Comparison of ENCODE assay signal across 9 mouse cellular contexts in the genomic region with DNA sequence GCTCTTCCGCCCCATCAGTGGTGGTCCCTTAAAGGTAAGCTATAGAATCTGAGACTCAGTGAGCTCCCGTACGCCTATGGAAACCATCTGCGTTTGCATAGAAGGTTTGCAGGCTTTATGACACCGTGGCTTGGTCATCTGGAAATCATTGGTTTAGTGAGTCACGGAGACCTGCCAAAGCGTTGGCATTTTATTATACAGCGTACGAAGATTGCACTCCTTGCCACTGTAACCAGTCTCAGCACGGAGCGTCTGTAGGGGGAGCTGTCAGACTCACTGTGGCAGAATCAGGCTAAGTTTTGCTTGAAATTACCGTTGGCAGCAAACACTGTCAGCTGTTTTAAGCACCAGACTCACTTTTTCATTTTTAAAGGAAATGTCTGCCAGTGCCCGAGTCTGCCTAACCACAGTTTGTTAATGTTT. TPM values are rescaled to one million over a fixed set of nuclear protein-coding genes. Genes with fewer than 3 reads are reported as not detected.
DNase-seq lines count a peak whose midpoint lies in the region; ATAC-seq and TF ChIP-seq lines count a peak whose summit lies in the region.
"Had no signal": no experiment of that assay in that cellular context is flagged by ENCODE, and none has a peak within 500 bp of the region (broad histone marks: within the 10 kb centered on the region; RNA-seq: fewer than 3 reads in every experiment).

No protein-coding gene starts in this region.

- H3K27ac ChIP-seq in kidney, embryonic 14.5 days (ENCODE audit: low read depth, low read length) = no peak overlapping the region
- H3K27ac ChIP-seq in layer of hippocampus, adult 2 months = peak overlapping the region; percentile 11
- H3K27ac ChIP-seq in hindbrain, embryonic 16.5 days (ENCODE audit: low read depth, low read length) = no peak overlapping the region

- no peaks in the 10 kb centered on the region for H3K4me1 ChIP-seq in kidney, embryonic 14.5 days (ENCODE audit: control insufficient read depth, insufficient read depth, low read length)
- H3K4me1 ChIP-seq in hindbrain, embryonic 16.5 days (ENCODE audit: control insufficient read depth, insufficient read depth, low read depth, low read length) = no peaks in the 10 kb centered on the region

- peaks cover 7% of the 10 kb centered on the region; the same call in 1 of the 2 replicates for H3K36me3 ChIP-seq in kidney, embryonic 14.5 days (ENCODE audit: control insufficient read depth, insufficient read depth, low read length)
- H3K36me3 ChIP-seq in hindbrain, embryonic 16.5 days (ENCODE audit: control insufficient read depth, insufficient read depth, low read length) = 0 out of 2 replicates have a peak, but pooled peaks cover 3% of the 10 kb centered on the region

- no peak for ATAC-seq in kidney, embryonic 14.5 days (ENCODE audit: low FRiP score, low TSS enrichment)
- no peak for ATAC-seq in hindbrain, embryonic 16.5 days

- H3K4me3 ChIP-seq in kidney, embryonic 14.5 days (ENCODE audit: low read length) = no peak overlapping the region
- H3K4me3 ChIP-seq in layer of hippocampus, adult 2 months = no peak overlapping the region
- H3K4me3 ChIP-seq in hindbrain, embryonic 16.5 days (ENCODE audit: low read length) = no peak overlapping the region

- H3K9ac ChIP-seq in kidney, embryonic 14.5 days (ENCODE audit: low read depth, low read length) = no peak overlapping the region
- no peak overlapping the region for H3K9ac ChIP-seq in hindbrain, embryonic 16.5 days (ENCODE audit: low read depth, low read length)

- DNase-seq in kidney, adult 11 months = peak; percentile 53
- peak; percentile 32 for DNase-seq in Muller cell, postnatal 12 days (ENCODE audit: inconsistent ontology term)
- peak; percentile 48 to 65 for DNase-seq in cerebellum, postnatal 25 days
- DNase-seq in layer of hippocampus, adult 2 months (ENCODE audit: low spot score in 2 of 2) = peak; percentile 74 to 81
- DNase-seq in lung, postnatal 25 days (ENCODE audit: low spot score) = peak; percentile 60
- DNase-seq in c-Kit-positive CD71-positive TER-119-positive erythroid progenitor cells, embryonic 14.5 days (ENCODE audit: low spot score) = no peak

- H3K27me3 ChIP-seq in kidney, embryonic 14.5 days (ENCODE audit: control insufficient read depth, insufficient read depth, low read length) = no peaks in the 10 kb centered on the region
- no peaks in the 10 kb centered on the region for H3K27me3 ChIP-seq in hindbrain, embryonic 16.5 days (replicated peaks; ENCODE audit: control insufficient read depth, insufficient read depth, low read length)

- 84% methylated on average over 13 of the region's 13 CpGs for WGBS in kidney, embryonic 14.5 days
- 78% methylated on average over 13 of the region's 13 CpGs for WGBS in hindbrain, embryonic 16.5 days

- H3K4me2 ChIP-seq in kidney, embryonic 14.5 days (replicated peaks; ENCODE audit: low read depth, low read length) = no peak overlapping the region
- no peak overlapping the region for H3K4me2 ChIP-seq in hindbrain, embryonic 16.5 days (ENCODE audit: low read length)

- peak; percentile 83 for TF ChIP-seq CTCF in layer of hippocampus, adult 2 months (conservative IDR thresholded peaks at IDR 0.05)

- H3K9me3 ChIP-seq in kidney, embryonic 14.5 days (ENCODE audit: control insufficient read depth, low read length) = no peaks in the 10 kb centered on the region
- no peaks in the 10 kb centered on the region for H3K9me3 ChIP-seq in hindbrain, embryonic 16.5 days (ENCODE audit: control insufficient read depth, low read length)

RNA-seq across cellular contexts. Expression of a gene that starts 44.4 kb away (rescaled TPM):
- polyA plus RNA-seq in kidney, embryonic 14.5 days (2014; fragmentation: Nextera tagmentation; extraction: Ambion mirVana) = 0.16 TPM in 1 of 2 replicates, not detected in the other
- total RNA-seq in layer of hippocampus, adult 2 months (2021) = 1 to 10 TPM; 4.4 to 5.7 TPM
- 2.4 and 3.1 TPM in 2 replicates for polyA plus RNA-seq in hindbrain, embryonic 16.5 days (2015; fragmentation: Nextera tagmentation; extraction: Ambion mirVana)
- polyA plus RNA-seq: liver, embryonic 16.5 days had no signal

RNA-seq across cellular contexts. Expression of a gene that starts 55.6 kb away (rescaled TPM):
- polyA plus RNA-seq in kidney, embryonic 14.5 days (2014; fragmentation: Nextera tagmentation; extraction: Ambion mirVana) = 63.4 and 70.5 TPM in 2 replicates
- 100 to 1,000 TPM; 107 to 108 TPM for total RNA-seq in layer of hippocampus, adult 2 months (2021)
- polyA plus RNA-seq in hindbrain, embryonic 16.5 days (2015; fragmentation: Nextera tagmentation; extraction: Ambion mirVana) = 52.5 and 54.2 TPM in 2 replicates

RNA-seq across cellular contexts. Expression of a gene that starts 56.0 kb away (rescaled TPM):
- not detected in 2 replicates for polyA plus RNA-seq in kidney, embryonic 14.5 days (2014; fragmentation: Nextera tagmentation; extraction: Ambion mirVana)
- not detected for total RNA-seq in layer of hippocampus, adult 2 months (2021)
- polyA plus RNA-seq in hindbrain, embryonic 16.5 days (2015; fragmentation: Nextera tagmentation; extraction: Ambion mirVana) = not detected in 2 replicates
- polyA plus RNA-seq: liver, embryonic 16.5 days had no signal

RNA-seq across cellular contexts. Expression of a gene that starts 56.4 kb away (rescaled TPM):
- 24.1 and 36.5 TPM in 2 replicates for polyA plus RNA-seq in kidney, embryonic 14.5 days (2014; fragmentation: Nextera tagmentation; extraction: Ambion mirVana)
- 10 to 100 TPM; 46.9 to 50.4 TPM for total RNA-seq in layer of hippocampus, adult 2 months (2021)
- polyA plus RNA-seq in hindbrain, embryonic 16.5 days (2015; fragmentation: Nextera tagmentation; extraction: Ambion mirVana) = 16.3 and 17.4 TPM in 2 replicates
